Mouse (Mus musculus) heart, adult 2 months (tissue): ENCODE measurements around the gene Ankrd13d. TPM values are rescaled to one million over a fixed set of nuclear protein-coding genes. Genes with fewer than 3 reads are reported as not detected.

Experiments used
- DNase-seq, 2 experiments: peaks; one replicate each; pipeline ENCODE4 v3.0.0; 2021
- H3K27ac ChIP-seq: fragments of 200-600 bp; 2 replicates; pipeline ENCODE4 v1.8.1; 2022
- H3K27me3 ChIP-seq: fragments of 200-500 bp; 2 replicates; pipeline ENCODE4 v1.6.1; 2012; ENCODE audit warnings: mild to moderate bottlenecking, low read length, inconsistent platforms, mixed read lengths; ENCODE audit not compliant: control insufficient read depth, insufficient read depth
- H3K36me3 ChIP-seq: fragments of 200-500 bp; 2 replicates; pipeline ENCODE4 v1.6.1; 2012; ENCODE audit warnings: low read length, inconsistent platforms; ENCODE audit not compliant: control insufficient read depth, insufficient read depth
- H3K4me1 ChIP-seq: fragments of 200-500 bp; 2 replicates; pipeline ENCODE4 v1.6.1; 2011; ENCODE audit warnings: low read length; ENCODE audit not compliant: control insufficient read depth, insufficient read depth
- H3K4me3 ChIP-seq: fragments of 200-600 bp; 2 replicates; pipeline ENCODE4 v1.8.1; 2022
- H3K79me2 ChIP-seq: fragments of 200-500 bp; replicated peaks from 2 replicates; pipeline ENCODE4 v1.6.1; 2012; ENCODE audit warnings: mild to moderate bottlenecking, inconsistent platforms, low read length, moderate library complexity, mixed read lengths; ENCODE audit not compliant: control insufficient read depth, insufficient read depth
- H3K9ac ChIP-seq: fragments of 200-500 bp; 2 replicates; pipeline ENCODE4 v1.6.1; 2012; ENCODE audit warnings: low read depth, mild to moderate bottlenecking, control low read depth, inconsistent platforms, low read length, mixed read lengths
- CTCF ChIP-seq: fragments of 200-600 bp; IDR thresholded peaks from 2 replicates; pipeline ENCODE4 v1.8.1; 2022; ENCODE audit warnings: antibody characterized with exemption, mild to moderate bottlenecking, moderate library complexity
- EP300 ChIP-seq: fragments of 200-500 bp; IDR thresholded peaks from 2 replicates; pipeline ENCODE4 v1.6.1; 2011; ENCODE audit warnings: low read depth, low read length, control low read depth; ENCODE audit not compliant: insufficient read depth
- POLR2A ChIP-seq: fragments of 200-500 bp; IDR thresholded peaks from 2 replicates; pipeline ENCODE4 v1.6.1; 2011; ENCODE audit warnings: mild to moderate bottlenecking, low read depth, low read length, control low read depth; ENCODE audit not compliant: insufficient read depth
- whole genome bisulfite sequencing: fragments of 180-500 bp; shearing (Covaris S2); methylation state at CpG from one replicate; pipeline ENCODE4 v1.1.7; 2018; 5-methylcytosine and 5-hydroxymethylcytosine counted together
- intact Hi-C: fragments of 180-260 bp; cut with DNase I; formaldehyde crosslinking; loops from one replicate; pipeline ENCODE4 v1.15.1; 2025
- polyA plus RNA-seq: library from polyadenylated mRNA; depleted of rRNA; stranded (reverse); fragments of >200 nt; gene quantifications from 2 replicates; pipeline ENCODE4 v1.2.3, GENCODE M21; 2012
- total RNA-seq, 2 experiments: library from RNA; stranded (reverse); gene quantifications; 2 replicates each; pipeline ENCODE4 v1.2.3; 2021

Ankrd13d gene
- total and polyA plus RNA-seq, 3 experiments: 0.34 to 1.4 (median 0.60) TPM

DNA sequence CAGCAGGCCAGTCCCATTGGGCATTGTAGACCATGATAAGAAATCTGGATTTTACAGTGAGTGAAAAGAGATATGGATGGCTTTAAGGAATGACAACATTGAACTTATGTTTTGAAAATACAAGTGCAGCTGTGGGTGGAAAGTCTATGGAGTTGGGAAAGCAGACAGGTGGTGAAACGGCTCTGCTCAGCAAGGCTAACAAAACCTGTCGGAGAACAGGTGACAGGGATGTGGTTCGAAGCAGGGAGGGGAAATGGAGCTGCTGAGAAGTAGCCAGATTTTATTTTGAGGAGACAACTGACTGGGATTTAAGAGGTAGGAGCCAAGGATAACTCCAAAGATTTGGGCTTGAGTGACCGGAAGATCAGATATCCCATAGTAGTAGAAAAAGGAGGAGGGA, 48.4 kb downstream of the Ankrd13d start:
- Histone ChIP-seq H3K79me2 (no peaks in the 10 kb centered on the region), H3K36me3 (no peaks in the 10 kb centered on the region), H3K9ac (no peak overlapping the region), H3K27me3 (no peaks in the 10 kb centered on the region), H3K4me3 (no peak overlapping the region), H3K27ac (no peak overlapping the region), H3K4me1 (peaks cover 10% of the 10 kb centered on the region)
- TF ChIP-seq EP300 (no peak), CTCF (no peak), POLR2A (no peak)
- no peak for DNase-seq
- WGBS: 72% methylated on average over 4 of the region's 4 CpGs
- intact Hi-C loops: no loop called here

DNA sequence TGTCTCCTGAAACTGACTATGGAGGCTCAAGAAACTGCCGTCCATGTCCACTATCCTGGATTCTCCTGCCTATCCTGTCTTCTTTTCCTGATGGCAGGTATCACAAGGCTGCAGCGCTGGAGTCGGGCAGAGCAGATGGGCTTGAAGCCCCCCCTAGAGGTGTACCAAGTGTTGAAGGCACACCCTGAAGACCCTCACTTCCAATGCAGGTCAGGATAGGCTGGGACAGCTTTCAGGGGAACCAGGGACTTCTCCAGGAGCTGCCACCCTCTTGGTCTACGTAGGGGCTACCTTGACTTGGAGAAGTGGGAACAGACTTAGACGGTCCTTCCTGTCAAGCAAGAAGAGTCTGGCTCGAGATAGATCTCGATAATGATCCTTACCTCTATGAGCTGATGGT, 50.3 kb downstream of the Ankrd13d start:
- H3K4me1 ChIP-seq: peaks cover 10% of the 10 kb centered on the region
- intact Hi-C loops: no loop called here
- no peaks in the 10 kb centered on the region for H3K79me2 ChIP-seq
- TF ChIP-seq POLR2A: no peak
- no peak for TF ChIP-seq EP300
- no peak for TF ChIP-seq CTCF
- no peaks in the 10 kb centered on the region for H3K36me3 ChIP-seq
- WGBS: 79% methylated on average over 7 of the region's 7 CpGs
- peak overlapping the region; percentile 99 for H3K27ac ChIP-seq
- no peaks in the 10 kb centered on the region for H3K27me3 ChIP-seq
- peak overlapping the region; percentile 7; the same call in 1 of the 2 replicates for H3K4me3 ChIP-seq
- no peak for DNase-seq
- H3K9ac ChIP-seq: no peak overlapping the region

DNA sequence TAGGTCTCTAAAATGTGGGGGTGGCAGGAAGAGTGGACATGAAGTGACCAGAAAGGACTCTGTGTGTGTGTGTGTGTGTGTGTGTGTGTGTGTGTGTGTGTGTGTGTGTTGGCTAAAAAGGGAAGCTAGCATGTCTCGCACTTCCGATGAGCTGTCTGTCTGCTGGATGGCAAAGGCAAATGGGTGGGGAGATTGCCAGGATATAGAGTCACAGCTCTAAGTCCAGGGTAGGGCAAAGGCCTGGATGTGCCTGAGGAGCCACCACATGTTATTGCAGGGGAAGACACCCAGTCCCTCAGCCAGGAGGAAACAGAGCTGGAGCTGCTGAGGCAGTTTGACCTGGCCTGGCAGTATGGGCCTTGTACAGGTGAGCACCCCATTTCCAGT, 50.8 kb downstream of the Ankrd13d start:
- H3K79me2 ChIP-seq: no peaks in the 10 kb centered on the region
- H3K36me3 ChIP-seq: no peaks in the 10 kb centered on the region
- peak overlapping the region; percentile 68 for H3K4me3 ChIP-seq
- DNase-seq: no peak
- H3K9ac ChIP-seq: peak overlapping the region; percentile 68
- no peaks in the 10 kb centered on the region for H3K27me3 ChIP-seq
- H3K4me1 ChIP-seq: peaks cover 10% of the 10 kb centered on the region
- intact Hi-C loops: no loop called here
- 0% methylated on average over 2 of the region's 2 CpGs for WGBS
- TF ChIP-seq POLR2A: no peak
- no peak for TF ChIP-seq CTCF
- no peak for TF ChIP-seq EP300
- H3K27ac ChIP-seq: peak overlapping the region; percentile 99

DNA sequence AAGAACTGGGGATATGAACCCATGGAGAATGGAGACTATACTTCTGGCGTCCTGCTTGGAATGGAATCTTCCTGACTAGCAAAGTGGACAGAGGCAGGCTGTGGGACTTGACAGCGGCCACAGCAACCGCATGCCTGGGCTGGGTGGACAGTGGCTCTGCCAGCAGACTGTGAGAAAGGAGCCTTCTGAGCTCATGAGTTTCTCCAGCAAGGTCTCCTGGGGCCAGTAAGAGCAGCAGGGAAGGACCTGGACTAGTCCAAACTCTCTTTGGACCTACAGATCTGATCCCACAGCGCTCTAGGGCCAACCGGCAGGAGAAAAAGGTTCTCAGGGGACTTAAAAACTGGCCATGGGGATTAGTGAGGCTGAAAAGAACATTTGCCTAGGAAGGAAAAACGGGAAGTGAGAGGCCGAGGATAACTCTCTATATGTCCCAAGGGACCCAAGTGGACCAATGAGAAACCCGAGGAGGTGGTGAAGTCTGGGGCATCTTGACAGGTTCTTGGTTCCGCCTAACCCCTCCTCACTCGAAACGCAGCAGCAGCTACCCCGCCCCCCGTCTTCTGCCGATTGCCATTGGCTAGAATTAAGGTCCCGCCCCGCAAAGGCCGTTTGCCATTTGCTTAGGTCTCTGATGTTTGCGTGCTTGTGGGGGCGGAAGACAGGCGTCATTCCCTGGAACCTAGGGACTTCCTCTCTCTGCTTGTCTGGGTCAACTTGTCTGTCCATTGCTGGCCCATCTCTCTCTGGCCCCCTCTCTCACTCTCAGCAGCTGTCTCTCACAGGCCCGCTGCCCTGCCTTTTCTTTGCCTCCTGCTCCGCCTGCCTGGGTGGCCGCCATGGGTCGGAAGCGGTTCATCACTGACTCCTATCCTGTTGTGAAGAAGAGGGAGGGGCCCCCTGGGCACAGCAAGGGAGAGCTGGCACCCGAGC, 51.4 kb downstream of the Ankrd13d start, which contains the start of gene Pold4:
Gene Pold4 (plus strand): TSS at position 647 of the 933 bp plus-strand sequence.
- intact Hi-C loops: no loop called here
- no peaks in the 10 kb centered on the region for H3K36me3 ChIP-seq
- WGBS: 2% methylated on average over 26 of the region's 26 CpGs

DNA sequence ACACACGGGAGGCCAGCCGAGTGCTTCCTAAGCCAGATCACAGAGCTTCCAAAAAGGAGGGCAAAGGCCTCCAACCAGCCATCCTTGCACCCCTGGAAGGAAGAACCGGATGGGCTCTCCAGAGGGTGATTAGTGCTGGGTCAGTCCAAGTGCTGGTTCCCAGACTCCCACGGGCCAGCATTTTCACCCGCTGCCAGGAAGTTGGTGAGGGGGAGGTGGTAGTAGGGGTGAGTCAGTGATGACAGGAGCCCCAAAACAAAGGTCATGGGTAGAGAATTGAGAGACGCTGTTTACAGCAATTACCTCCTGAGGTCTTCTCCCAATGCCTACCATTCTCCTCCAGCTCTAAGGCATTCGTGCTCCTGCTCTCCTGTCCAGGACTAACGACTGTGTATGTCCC, 52.5 kb downstream of the Ankrd13d start:
- no peaks in the 10 kb centered on the region for H3K36me3 ChIP-seq
- H3K4me1 ChIP-seq: peaks cover 10% of the 10 kb centered on the region
- intact Hi-C loops: no loop called here
- peak in 1 of 2 experiments; percentile 41 for DNase-seq
- H3K9ac ChIP-seq: no peak overlapping the region
- WGBS: 46% methylated on average over 8 of the region's 8 CpGs
- H3K27me3 ChIP-seq: no peaks in the 10 kb centered on the region
- H3K27ac ChIP-seq: peak overlapping the region; percentile 59
- no peak for TF ChIP-seq CTCF
- no peak for TF ChIP-seq POLR2A
- TF ChIP-seq EP300: no peak
- H3K79me2 ChIP-seq: no peaks in the 10 kb centered on the region
- no peak overlapping the region for H3K4me3 ChIP-seq

More for the DNA sequence above, 51.4 kb downstream of the Ankrd13d start, which contains the start of gene Pold4:
- peak within 1 kb of the TSS; percentile 68 for H3K9ac ChIP-seq
- H3K27me3 ChIP-seq: no peaks in the 10 kb centered on the region
- DNase-seq: peak; percentile 97 to 98
- peaks cover 10% of the 10 kb centered on the region for H3K4me1 ChIP-seq
- peak within 1 kb of the TSS; percentile 99 for H3K27ac ChIP-seq
- TF ChIP-seq POLR2A (peak; percentile 95), EP300 (no peak)
- no peaks in the 10 kb centered on the region for H3K79me2 ChIP-seq
- H3K4me3 ChIP-seq: peak within 1 kb of the TSS; percentile 68
